Mouse (Mus musculus) urinary bladder, postnatal 10 days (tissue): ENCODE results near the gene Atg9a.
"Not testable (repeated sequence)": the region's sequence is repeated elsewhere in the genome, so short reads cannot be mapped to it uniquely, and the experiment has no call there.

Experiments used
- DNase-seq: peaks from one replicate; pipeline ENCODE4 v3.0.0; 2022; ENCODE audit warnings: low spot score

The Atg9a gene

DNA sequence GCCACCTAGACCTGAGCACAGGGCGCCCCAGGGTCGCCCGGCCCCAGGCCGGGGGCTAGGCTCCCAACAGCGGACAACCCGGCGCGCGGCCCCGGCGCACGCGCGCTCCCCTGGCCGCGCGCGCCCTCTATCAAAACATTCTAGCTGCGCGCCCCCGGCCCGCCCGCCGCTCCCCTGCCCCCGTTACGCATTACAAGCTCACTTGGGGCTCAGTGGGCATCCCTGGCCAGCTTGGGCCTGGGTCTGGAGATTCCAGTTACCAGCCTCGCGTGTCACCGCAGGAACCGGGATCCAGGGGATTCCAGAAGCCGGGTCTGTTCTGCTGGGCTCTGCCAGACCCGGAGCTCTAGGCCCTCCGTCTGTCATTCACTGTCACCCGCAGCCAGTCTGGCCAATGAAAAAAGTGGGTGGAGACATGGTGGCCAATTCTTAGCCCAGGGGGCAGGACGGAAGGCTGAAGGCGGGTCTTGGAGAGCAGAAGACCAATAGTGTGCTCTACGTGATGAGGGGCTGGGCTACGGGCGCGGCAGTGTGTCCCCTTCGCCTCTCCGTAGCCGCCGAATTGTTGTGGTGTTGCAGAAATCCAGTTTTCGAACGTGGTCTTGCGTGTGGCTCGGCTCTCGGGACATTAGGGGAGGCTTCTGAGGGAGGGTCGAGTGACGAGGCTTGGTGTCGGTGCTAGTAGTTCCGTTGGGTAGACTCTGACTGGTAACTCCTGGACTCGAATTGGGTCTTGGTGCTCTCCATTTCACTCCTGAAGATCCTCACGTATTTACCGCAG, at the start of gene Atg9a, which contains the start of gene Ankzf1:
Gene Atg9a, minus strand, starts transcription at position 575 of the 781 bp plus-strand sequence.
Gene Ankzf1, plus strand, starts transcription at position 530 of the 781 bp plus-strand sequence.
- DNase-seq = peak; percentile 79

DNA sequence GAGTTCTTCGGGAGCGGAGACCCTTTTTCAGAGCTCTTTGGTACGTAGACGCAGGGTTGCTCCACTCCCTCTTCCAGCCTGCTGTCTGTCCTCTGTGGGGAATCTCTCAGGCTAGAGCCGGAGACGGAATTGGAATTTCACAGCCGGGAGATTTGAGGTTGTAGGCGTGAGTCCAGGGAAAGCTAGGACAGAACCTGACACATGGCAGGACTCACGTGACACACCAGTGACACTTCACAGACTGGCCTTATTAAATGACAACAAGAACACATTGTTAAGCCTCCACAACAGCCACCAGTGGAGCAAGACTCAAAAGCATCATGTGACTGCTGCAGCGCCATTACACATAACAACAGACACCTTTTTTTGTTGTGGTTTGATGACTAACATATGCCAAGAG, 47.6 kb upstream of the Atg9a start:
- no peak for DNase-seq

- DNase-seq = peak; percentile 57
These were observed 44.4 kb upstream of the Atg9a start, which contains the start of gene Dnajb2 for GRCm38 (mm10) chr1:75236117-75237050. Dnajb2 (plus strand) TSS chr1:75236406.

GRCm38 (mm10) chr1:75234606-75235005, 42.6 kb upstream of the Atg9a start:
- no peak for DNase-seq

GRCm38 (mm10) chr1:75232489-75232888, 40.5 kb upstream of the Atg9a start:
- not testable (repeated sequence) for DNase-seq

- no peak for DNase-seq
These were observed 39.7 kb upstream of the Atg9a start, which contains the start of gene A630095N17Rik for GRCm38 (mm10) chr1:75231664-75232152. A630095N17Rik (minus strand) TSS chr1:75232102.

- no peak for DNase-seq
These were observed 39.2 kb upstream of the Atg9a start for GRCm38 (mm10) chr1:75231224-75231623.

GRCm38 (mm10) chr1:75230335-75230994, 38.5 kb upstream of the Atg9a start:
- no peak for DNase-seq

DNA sequence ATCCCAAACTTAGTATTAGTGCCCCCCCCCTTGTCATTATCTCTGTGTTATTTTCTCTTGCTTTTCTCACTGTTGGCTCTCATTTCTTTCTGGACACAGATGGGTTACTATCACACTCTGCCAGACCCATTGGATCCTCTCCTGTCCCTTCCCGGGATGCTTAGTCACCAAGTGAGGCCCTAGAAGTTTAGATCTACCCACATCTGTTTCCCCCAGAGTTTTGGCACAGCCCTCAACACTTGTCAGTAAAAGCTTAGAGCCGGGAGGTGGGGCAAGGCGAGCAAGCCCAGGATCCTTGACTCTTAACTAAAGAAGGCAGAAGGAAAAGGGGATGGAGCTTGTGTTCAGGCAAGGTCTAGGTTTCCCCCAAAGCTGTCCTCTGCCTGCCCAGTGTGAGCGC, 37.2 kb upstream of the Atg9a start:
- DNase-seq = no peak

DNA sequence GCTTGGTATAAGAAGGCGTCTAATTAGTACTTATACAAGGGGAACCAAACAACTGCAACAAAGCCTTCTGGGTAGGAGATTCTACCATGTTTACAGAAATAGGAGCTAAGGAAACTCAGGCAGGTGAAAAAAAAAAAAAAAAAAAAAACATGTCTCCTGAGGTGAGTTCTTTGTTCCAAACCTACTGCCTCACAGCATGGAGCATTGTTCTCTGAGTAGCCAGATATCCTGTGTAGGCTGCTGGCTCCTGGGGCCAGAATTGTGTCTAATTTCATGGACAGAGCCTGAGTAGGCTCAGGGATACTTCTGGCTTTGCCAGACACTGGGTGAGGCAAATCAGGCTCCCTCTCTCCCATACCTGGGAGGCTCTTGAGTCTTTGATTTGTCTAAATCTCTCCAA, 35.7 kb upstream of the Atg9a start:
- no peak for DNase-seq

DNA sequence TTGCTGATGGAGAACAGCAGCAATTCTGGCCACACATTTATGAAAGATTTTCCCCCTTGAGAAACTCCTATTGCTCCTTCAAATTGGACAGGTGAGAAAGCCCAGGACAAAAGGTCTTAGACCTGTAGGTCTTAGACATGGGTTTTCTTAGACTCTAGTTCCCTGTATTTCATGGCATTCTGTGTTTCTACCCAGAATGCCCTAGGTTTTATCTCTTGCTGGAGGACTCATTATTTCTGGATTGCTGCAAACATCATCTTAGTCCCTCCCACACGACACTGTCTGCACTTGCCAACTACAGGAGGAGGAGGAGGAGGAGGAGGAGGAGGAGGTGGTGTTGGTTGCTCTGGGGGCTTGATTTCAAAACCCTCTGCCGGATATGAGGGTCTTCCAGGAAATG, 34.1 kb upstream of the Atg9a start:
- no peak for DNase-seq

DNA sequence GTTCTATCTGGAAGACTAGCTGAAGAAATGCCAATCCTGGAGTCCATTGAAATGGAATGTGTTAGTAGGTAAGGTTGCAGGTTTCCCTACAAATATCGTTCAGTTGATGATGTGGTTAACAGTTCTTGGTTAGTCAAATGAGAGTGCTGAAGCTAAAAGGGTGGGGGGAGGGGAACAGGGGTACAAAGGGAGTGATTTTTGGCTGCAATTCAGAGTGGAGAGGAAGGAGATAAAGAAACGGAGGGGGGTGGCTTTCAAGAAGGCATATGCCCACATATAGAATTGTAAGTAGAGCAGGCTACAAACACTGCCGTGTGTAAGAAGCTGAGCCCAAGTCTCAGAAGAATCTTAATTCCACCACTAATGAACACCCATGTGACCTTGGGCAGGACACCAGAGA, 33.5 kb upstream of the Atg9a start:
- DNase-seq = no peak

DNA sequence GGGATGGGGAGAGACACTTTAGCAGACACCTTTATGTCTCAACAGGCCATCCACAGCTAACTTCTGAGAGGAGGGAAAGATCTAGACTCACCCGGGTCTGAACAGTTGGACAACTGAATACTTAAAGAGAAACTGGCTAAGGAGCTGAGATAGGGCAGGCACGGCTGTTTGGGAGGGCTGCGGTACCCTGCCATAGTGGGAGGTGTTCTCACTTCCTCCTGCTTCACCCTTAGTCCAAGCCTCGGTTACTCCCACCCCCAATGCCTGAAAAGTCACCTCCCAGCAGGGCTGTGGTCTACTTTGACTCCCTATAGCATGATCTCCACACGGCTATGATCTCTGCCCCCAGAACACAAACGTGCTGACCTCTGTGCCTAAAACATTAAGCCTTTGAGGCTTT, 31.5 kb upstream of the Atg9a start:
- DNase-seq = no peak

DNA sequence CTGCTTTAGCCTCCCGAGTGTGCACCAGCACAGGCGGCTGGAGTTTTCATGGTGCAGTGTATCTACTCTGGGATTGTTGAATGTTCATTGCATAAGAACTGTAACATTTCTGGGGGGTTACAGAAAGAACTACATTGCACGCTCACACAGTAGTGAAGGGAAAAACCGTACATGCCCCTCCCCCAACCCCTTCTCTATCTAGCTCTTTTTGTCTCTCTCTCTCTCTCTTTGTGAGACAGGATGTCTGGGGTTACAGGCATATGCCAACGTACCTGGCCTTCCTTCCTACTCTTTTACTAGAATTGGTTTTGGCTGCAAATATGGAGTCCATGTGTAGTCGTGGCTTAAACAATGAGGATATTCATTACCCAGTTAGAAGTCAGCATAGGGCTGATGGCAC, 30.9 kb upstream of the Atg9a start:
- DNase-seq = no peak

DNA sequence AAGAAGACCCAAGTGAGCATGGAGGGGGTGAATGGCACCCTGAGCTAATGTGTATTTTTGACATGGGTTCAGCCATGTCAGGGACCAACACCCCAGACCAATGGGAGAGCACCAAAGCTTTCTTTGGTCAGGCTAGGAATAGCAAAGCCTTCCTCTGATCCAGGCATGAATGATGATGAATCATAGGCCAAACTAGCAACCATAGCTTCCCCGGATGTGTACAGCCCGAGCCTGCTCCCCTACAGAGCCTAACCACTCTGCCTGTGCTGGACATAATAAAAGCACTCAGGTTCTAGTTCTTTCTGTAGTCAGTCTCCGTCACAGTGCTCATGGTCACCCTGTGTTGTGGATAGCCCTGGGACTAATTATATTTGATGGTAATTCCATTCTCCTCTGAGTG, 29.5 kb upstream of the Atg9a start:
- no peak for DNase-seq

DNA sequence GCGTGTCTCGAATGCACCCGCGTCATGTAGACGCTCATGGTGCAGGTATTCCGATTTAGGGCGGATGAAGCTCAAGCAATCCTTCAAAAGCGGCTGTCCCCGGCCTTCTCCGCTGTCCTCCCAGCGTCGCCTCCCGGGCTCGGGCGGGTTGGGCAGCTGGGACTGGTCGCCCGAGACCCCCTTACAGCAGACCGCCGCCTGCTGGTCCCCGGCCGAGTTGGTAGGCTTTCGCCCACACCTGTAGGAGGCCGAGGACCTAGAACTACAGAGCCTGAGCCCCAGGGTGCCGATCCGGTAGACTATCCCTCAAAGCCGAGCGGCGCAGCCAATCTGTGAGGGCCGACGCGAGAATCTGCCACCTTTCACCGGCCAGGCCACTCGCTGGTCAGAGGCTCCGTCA, 27.5 kb upstream of the Atg9a start, which contains the start of gene Tuba4a:
Gene Tuba4a, minus strand, starts transcription at position 335 of the 400 bp plus-strand sequence.
- DNase-seq = no peak

- peak; percentile 60 for DNase-seq
These were observed 27.1 kb upstream of the Atg9a start for GRCm38 (mm10) chr1:75219078-75219477.

DNA sequence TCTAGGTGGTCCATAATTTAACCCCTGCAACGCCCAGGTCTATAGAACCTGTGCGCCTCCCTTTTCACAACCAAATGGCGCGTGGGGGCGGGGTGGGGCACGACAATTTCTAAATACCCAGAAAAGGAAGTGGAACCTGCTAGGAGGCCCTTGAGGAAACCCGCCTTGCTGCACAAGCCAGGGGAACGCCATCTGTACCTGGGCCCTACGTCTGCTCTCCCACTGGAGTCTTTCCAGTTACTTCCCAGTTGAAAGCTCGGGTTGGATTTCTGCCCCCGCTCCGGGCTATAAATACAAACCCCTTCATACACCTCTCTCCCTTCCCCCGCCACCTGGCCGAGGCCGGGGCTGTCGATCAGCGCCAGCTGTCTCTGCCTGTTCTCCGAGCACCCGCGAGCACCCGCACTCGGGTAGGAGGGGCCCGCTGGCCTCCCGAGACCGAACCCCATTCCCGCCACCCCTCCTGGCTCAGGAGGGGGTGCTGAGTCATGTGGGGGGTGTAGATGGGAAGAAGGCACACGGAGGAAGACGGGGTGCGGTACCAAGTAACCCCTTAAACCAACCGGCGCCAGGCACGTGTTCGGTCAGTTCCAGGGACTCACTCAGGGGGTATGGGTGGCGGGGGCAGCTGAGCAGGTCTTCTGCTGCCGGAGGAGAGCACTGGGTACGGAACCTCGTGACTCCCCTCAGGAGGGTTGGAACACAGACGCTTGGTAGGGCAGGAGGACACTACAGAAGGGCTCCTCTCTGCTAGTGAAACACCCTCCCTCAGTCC, 26.4 kb upstream of the Atg9a start:
- DNase-seq = no peak

DNA sequence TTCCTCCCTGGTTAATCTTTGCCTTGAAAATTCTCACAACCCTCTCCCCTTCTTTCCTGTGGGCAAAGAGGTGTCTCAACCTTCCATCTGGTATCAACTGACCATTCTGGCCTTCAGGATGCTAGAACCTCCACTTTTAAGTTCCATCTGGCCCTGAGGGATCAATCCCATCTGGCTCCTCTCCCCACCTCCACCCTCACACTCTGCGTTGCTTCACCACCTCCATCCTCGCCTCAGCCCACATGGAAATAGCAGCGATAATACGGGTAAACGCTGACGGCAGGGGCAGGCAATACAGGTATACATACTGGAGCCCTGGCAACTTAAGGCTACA, 25.9 kb upstream of the Atg9a start:
- DNase-seq = no peak

DNA sequence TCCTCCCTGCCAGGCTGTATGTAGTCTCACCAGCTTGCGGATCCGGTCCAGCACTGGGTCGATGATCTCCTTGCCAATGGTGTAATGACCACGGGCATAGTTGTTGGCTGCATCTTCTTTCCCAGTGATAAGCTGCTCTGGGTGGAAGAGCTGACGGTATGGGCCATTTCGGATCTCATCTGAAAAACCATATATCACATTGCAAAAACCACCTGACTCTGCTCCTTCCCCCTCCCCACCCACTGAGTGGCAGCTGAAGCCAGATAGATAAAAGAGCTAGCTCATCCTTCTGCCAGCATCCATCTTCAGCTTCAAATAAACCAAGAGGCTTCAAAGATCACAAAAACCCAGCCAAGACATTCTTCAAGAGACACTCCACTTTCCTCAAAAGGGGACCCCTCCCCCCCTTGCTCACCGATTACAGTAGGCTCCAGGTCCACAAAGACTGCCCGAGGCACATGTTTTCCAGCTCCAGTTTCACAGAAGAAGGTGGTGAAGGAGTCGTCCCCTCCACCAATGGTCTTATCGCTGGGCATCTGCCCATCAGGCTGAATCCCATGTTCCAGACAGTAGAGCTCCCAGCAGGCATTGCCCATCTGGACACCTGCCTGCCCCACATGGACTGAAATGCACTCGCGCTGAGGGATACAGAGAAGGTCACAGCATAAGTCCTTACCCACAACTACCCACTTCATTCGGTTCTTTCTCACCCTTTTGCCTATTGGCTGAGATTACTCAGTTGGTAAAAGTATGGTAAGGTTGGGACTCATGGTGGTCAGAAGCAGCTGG, 25.0 kb upstream of the Atg9a start:
- DNase-seq = no peak

DNA sequence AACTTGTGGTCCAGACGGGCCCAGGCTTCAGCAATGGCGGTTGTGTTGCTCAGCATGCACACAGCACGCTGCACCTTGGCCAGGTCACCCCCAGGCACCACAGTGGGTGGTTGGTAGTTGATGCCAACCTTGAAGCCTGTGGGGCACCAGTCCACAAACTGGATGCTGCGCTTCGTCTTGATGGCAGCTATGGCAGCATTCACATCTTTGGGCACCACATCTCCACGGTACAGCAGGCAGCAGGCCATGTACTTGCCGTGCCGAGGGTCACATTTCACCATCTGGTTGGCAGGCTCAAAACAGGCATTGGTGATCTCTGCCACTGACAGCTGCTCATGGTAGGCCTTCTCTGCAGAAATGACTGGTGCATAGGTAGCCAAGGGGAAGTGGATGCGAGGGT, 23.8 kb upstream of the Atg9a start:
- DNase-seq = no peak
